Mouse (Mus musculus) megakaryocyte, embryonic 14.5 days (primary cell): ENCODE measurements around the gene Ttc30a1. TPM values are rescaled to one million over a fixed set of nuclear protein-coding genes. Genes with fewer than 3 reads are reported as not detected.

Experiments
- H3K27me3 ChIP-seq: replicated peaks from 2 replicates; pipeline ENCODE3; 2012; ENCODE audit warnings: inconsistent platforms
- H3K36me3 ChIP-seq: replicated peaks from 2 replicates; pipeline ENCODE3; 2012; ENCODE audit warnings: low read length, inconsistent platforms, mixed read lengths
- H3K4me1 ChIP-seq: 2 replicates; pipeline ENCODE4 v1.6.1; 2012; ENCODE audit warnings: inconsistent platforms
- H3K4me3 ChIP-seq: replicated peaks from 2 replicates; pipeline ENCODE3; 2012; ENCODE audit warnings: moderate library complexity, mild to moderate bottlenecking, inconsistent platforms
- H3K9me3 ChIP-seq: 2 replicates; pipeline ENCODE4 v1.6.1; 2012; ENCODE audit warnings: inconsistent platforms
- FLI1 ChIP-seq: IDR thresholded peaks from 2 replicates; pipeline ENCODE4 v1.6.1; 2012; ENCODE audit warnings: low read length, inconsistent platforms, mixed read lengths
- GATA1 ChIP-seq: IDR thresholded peaks from 3 replicates; pipeline ENCODE4 v1.6.1; 2012; ENCODE audit warnings: mixed read lengths, low read length, inconsistent platforms, borderline replicate concordance
- polyA plus RNA-seq: library from polyadenylated mRNA; stranded (reverse); fragments of >175 nt; gene quantifications from 2 replicates; pipeline ENCODE4 v1.2.3, GENCODE M21; 2012; ENCODE audit warnings: low replicate concordance; ENCODE audit not compliant: insufficient read depth

Gene Ttc30a1
- polyA plus RNA-seq, 1 experiment = 0.17 TPM

GRCm38 (mm10) chr2:75933541-75933940, 48.2 kb downstream of the Ttc30a1 start:
- H3K9me3 ChIP-seq = no peaks in the 10 kb centered on the region
- H3K36me3 ChIP-seq = peaks cover 41% of the 10 kb centered on the region
- TF ChIP-seq FLI1 (no peak), GATA1 (no peak)
- peaks cover 4% of the 10 kb centered on the region for H3K4me1 ChIP-seq
- no peak overlapping the region for H3K4me3 ChIP-seq
- no peaks in the 10 kb centered on the region for H3K27me3 ChIP-seq

- Histone ChIP-seq H3K4me1 (no peaks in the 10 kb centered on the region), H3K4me3 (no peak overlapping the region), H3K9me3 (no peaks in the 10 kb centered on the region), H3K36me3 (peaks cover 60% of the 10 kb centered on the region), H3K27me3 (no peaks in the 10 kb centered on the region)
- TF ChIP-seq GATA1 (no peak), FLI1 (no peak)
Measured at GRCm38 (mm10) chr2:75930941-75931340, 50.8 kb downstream of the Ttc30a1 start.

- Histone ChIP-seq H3K36me3 (peaks cover 67% of the 10 kb centered on the region), H3K4me3 (no peak overlapping the region), H3K27me3 (no peaks in the 10 kb centered on the region), H3K9me3 (no peaks in the 10 kb centered on the region), H3K4me1 (no peaks in the 10 kb centered on the region)
- TF ChIP-seq FLI1 (no peak), GATA1 (no peak)
Measured at GRCm38 (mm10) chr2:75929786-75930444, 51.9 kb downstream of the Ttc30a1 start.

DNA sequence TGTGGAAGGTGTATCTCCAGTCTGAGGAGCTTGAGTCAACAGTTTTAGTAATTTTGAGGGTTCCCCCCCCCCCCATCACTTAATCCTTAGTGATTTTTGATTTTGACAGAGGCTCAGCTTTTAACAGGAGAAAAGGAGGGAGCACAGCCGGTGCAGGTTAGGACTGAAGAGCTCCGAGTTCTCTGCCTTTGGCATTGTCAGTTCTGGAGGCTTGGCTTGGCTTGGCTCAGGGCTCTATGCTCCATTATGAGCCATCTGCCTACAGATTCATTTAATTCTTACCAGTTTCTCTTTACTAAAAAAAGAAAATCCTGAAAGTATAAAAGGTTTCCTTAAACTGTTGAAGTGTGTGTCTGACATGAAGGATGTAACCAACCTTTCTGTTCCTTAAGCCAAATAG, 52.6 kb downstream of the Ttc30a1 start:
- Histone ChIP-seq H3K36me3 (peaks cover 74% of the 10 kb centered on the region), H3K27me3 (no peaks in the 10 kb centered on the region), H3K4me1 (no peaks in the 10 kb centered on the region), H3K4me3 (no peak overlapping the region), H3K9me3 (no peaks in the 10 kb centered on the region)
- TF ChIP-seq GATA1 = no peak
- no peak for TF ChIP-seq FLI1

Other genes with a start within 250 kb of the Ttc30a1 start
- 2.9 TPM in 1 of 2 replicates, not detected in the other for gene Agps, start 149.8 kb downstream of the Ttc30a1 start, polyA plus RNA-seq
- gene Ttc30b, start 43.4 kb downstream of the Ttc30a1 start, polyA plus RNA-seq = 0.68 TPM in 2 replicates
- 0.30 and 1.3 TPM in 2 replicates for gene Ttc30a2, start 3.8 kb downstream of the Ttc30a1 start, polyA plus RNA-seq